20 mouse cellular contexts compared by ENCODE assay signal in the genomic region with DNA sequence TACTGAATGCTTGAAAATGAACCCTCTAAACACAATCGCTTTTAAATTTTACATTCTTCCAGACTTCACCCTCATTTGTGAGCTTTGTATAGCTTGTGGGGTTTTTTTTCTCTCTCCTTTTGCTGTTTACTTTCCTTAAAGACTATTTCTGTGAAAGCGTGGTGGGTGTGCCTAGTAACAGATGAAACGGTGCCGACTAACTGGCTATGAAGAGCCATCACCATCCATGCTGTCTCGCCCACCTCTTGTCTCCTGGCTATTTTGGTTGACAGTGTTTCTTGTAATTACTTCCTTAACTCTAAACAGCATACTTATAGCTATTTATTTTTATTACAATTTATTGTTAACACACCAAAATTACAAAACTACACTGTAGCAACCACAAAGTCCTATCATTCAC.
DNase-seq lines count a peak whose midpoint lies in the region; ATAC-seq lines count a peak whose summit lies in the region.
"Had no signal": no experiment of that assay in that cellular context is flagged by ENCODE, and none has a peak within 500 bp of the region (broad histone marks: within the 10 kb centered on the region; RNA-seq: fewer than 3 reads in every experiment).

No protein-coding gene starts in this region.

- H3K36me3 ChIP-seq in heart, embryonic 12.5 days = no peaks in the 10 kb centered on the region
- no peaks in the 10 kb centered on the region for H3K36me3 ChIP-seq in hindbrain, embryonic 14.5 days (replicated peaks; ENCODE audit: control insufficient read depth, insufficient read depth)
- H3K36me3 ChIP-seq: embryonic facial prominence, embryonic 13.5 days; forebrain, embryonic 12.5 days; hindbrain, embryonic 10.5 days; hindbrain, embryonic 15.5 days had no signal

- DNase-seq in heart, adult 11 months = peak; percentile 48
- peak; percentile 57 to 60 for DNase-seq in right cerebral cortex, adult 2 months (ENCODE audit: low spot score in 2 of 2)
- no peak for DNase-seq in right cerebral cortex, postnatal 4 days
- peak; percentile 52 to 79 for DNase-seq in right cerebral cortex, postnatal 10 days (ENCODE audit: low spot score in 2 of 2)
- DNase-seq in hindbrain, embryonic 14.5 days (ENCODE audit: low spot score) = no peak
- DNase-seq in thymus, postnatal 25 days = no peak
- DNase-seq: adrenal gland, postnatal 14 days; cerebellum, adult 18-20 months; cerebellum, adult 9-11 months; cerebellum, postnatal 36 days; gastrocnemius, postnatal 10 days had no signal

- no peaks in the 10 kb centered on the region for H3K9me3 ChIP-seq in heart, embryonic 12.5 days (replicated peaks)
- H3K9me3 ChIP-seq in hindbrain, embryonic 14.5 days (ENCODE audit: control insufficient read depth, low read length) = no peaks in the 10 kb centered on the region
- H3K9me3 ChIP-seq: embryonic facial prominence, embryonic 13.5 days; forebrain, embryonic 12.5 days; hindbrain, embryonic 10.5 days; hindbrain, embryonic 15.5 days had no signal

- H3K4me2 ChIP-seq in heart, embryonic 12.5 days = no peak overlapping the region
- no peak overlapping the region for H3K4me2 ChIP-seq in hindbrain, embryonic 14.5 days (replicated peaks)
- H3K4me2 ChIP-seq: embryonic facial prominence, embryonic 13.5 days; forebrain, embryonic 12.5 days; heart, embryonic 11.5 days; hindbrain, embryonic 15.5 days had no signal

- 81% methylated on average over 5 of the region's 5 CpGs for WGBS in heart, embryonic 12.5 days
- 89% methylated on average over 5 of the region's 5 CpGs for WGBS in hindbrain, embryonic 14.5 days

- no peak overlapping the region for H3K9ac ChIP-seq in heart, embryonic 12.5 days
- no peak overlapping the region for H3K9ac ChIP-seq in hindbrain, embryonic 14.5 days
- H3K9ac ChIP-seq: embryonic facial prominence, embryonic 13.5 days; forebrain, embryonic 12.5 days; hindbrain, embryonic 15.5 days had no signal

- no peak overlapping the region for H3K27ac ChIP-seq in heart, embryonic 12.5 days (ENCODE audit: poor library complexity, severe bottlenecking)
- H3K27ac ChIP-seq in hindbrain, embryonic 14.5 days = no peak overlapping the region
- H3K27ac ChIP-seq: embryonic facial prominence, embryonic 13.5 days; forebrain, embryonic 12.5 days; heart, adult 2 months; hindbrain, embryonic 10.5 days; hindbrain, embryonic 15.5 days had no signal

- H3K4me1 ChIP-seq in heart, embryonic 12.5 days (replicated peaks) = no peaks in the 10 kb centered on the region
- H3K4me1 ChIP-seq in hindbrain, embryonic 14.5 days (replicated peaks; ENCODE audit: control insufficient read depth, insufficient read depth, low read length) = no peaks in the 10 kb centered on the region
- H3K4me1 ChIP-seq: embryonic facial prominence, embryonic 13.5 days; forebrain, embryonic 12.5 days; hindbrain, embryonic 10.5 days; hindbrain, embryonic 15.5 days had no signal

- no peak for ATAC-seq in heart, embryonic 12.5 days (ENCODE audit: insufficient number of reproducible peaks, low FRiP score)
- no peak for ATAC-seq in hindbrain, embryonic 14.5 days (ENCODE audit: low FRiP score)
- ATAC-seq: activated CD4-positive, CD25-positive, alpha-beta regulatory T cell, adult 4 months; Patski had no signal

- no peaks in the 10 kb centered on the region for H3K27me3 ChIP-seq in heart, embryonic 12.5 days (replicated peaks)
- H3K27me3 ChIP-seq in hindbrain, embryonic 14.5 days (ENCODE audit: control insufficient read depth, insufficient read depth, low read length) = no peaks in the 10 kb centered on the region
- H3K27me3 ChIP-seq: embryonic facial prominence, embryonic 13.5 days; forebrain, embryonic 12.5 days; hindbrain, embryonic 15.5 days had no signal

- no peak overlapping the region for H3K4me3 ChIP-seq in heart, embryonic 12.5 days
- H3K4me3 ChIP-seq in hindbrain, embryonic 14.5 days (replicated peaks; ENCODE audit: low read length) = no peak overlapping the region
- H3K4me3 ChIP-seq: embryonic facial prominence, embryonic 13.5 days; forebrain, embryonic 12.5 days; heart, adult 2 months; hindbrain, embryonic 10.5 days; hindbrain, embryonic 15.5 days had no signal

Comparison
In these comparisons a context has a peak if more than half of its experiments do, and no peak if none do; other contexts are left out.
1. DNase-seq: peak in heart, adult 11 months (single experiment), right cerebral cortex, adult 2 months (2 of 2) and right cerebral cortex, postnatal 10 days (2 of 2); none in right cerebral cortex, postnatal 4 days (single experiment), hindbrain, embryonic 14.5 days (single experiment) and thymus, postnatal 25 days (single experiment).